Mouse (Mus musculus): ENCODE measurements at regions not wholly inside any gene's neighbourhood (a gene's known extent, or its start where the extent isn't known, plus 50 kb on each side); places are given as distances from the start of the nearest gene placed in this dataset.

- Histone ChIP-seq H3K4me1 (no peaks in the 10 kb centered on the region), H3K36me3 (no peaks in the 10 kb centered on the region), H3K9me3 (no peaks in the 10 kb centered on the region), H3K4me3 (no peak overlapping the region), H3K27me3 (ENCODE audit: insufficient read depth, poor library complexity, severe bottlenecking) (no peaks in the 10 kb centered on the region), H3K27ac (no peak overlapping the region)
- no peak for DNase-seq (ENCODE audit: low spot score)
- WGBS = 72% methylated on average over 4 of the region's 4 CpGs
These were observed 134.5 kb downstream of the S1pr1 start for GRCm38 (mm10) chr3:115580131-115580932.

GRCm38 (mm10) chr3:115575371-115575770, 139.5 kb downstream of the S1pr1 start:
- Histone ChIP-seq H3K27me3 (ENCODE audit: insufficient read depth, poor library complexity, severe bottlenecking) (no peaks in the 10 kb centered on the region), H3K4me1 (no peaks in the 10 kb centered on the region), H3K9me3 (no peaks in the 10 kb centered on the region), H3K36me3 (no peaks in the 10 kb centered on the region), H3K4me3 (no peak overlapping the region), H3K27ac (no peak overlapping the region)
- 90% methylated on average over 2 of the region's 2 CpGs for WGBS
- no peak for DNase-seq (ENCODE audit: low spot score)

GRCm38 (mm10) chr3:115562735-115563134, 152.1 kb downstream of the S1pr1 start:
- no peaks in the 10 kb centered on the region for H3K4me1 ChIP-seq
- H3K4me3 ChIP-seq = no peak overlapping the region
- H3K9me3 ChIP-seq = no peaks in the 10 kb centered on the region
- H3K36me3 ChIP-seq = no peaks in the 10 kb centered on the region
- no peak overlapping the region for H3K27ac ChIP-seq
- H3K27me3 ChIP-seq (ENCODE audit: insufficient read depth, poor library complexity, severe bottlenecking) = no peaks in the 10 kb centered on the region
- whole genome bisulfite sequencing = 88% methylated on average over 7 of the region's 7 CpGs
- DNase-seq (ENCODE audit: low spot score) = no peak

GRCm38 (mm10) chr3:115554809-115555708, 159.8 kb downstream of the S1pr1 start:
- no peak overlapping the region for H3K27ac ChIP-seq

GRCm38 (mm10) chr3:115553848-115554515, 160.9 kb downstream of the S1pr1 start:
- H3K9me3 ChIP-seq = no peaks in the 10 kb centered on the region
- 57% methylated on average over 10 of the region's 10 CpGs for WGBS
- H3K36me3 ChIP-seq = no peaks in the 10 kb centered on the region
- no peaks in the 10 kb centered on the region for H3K27me3 ChIP-seq (ENCODE audit: insufficient read depth, poor library complexity, severe bottlenecking)
- no peak for DNase-seq (ENCODE audit: low spot score)
- no peak overlapping the region for H3K4me3 ChIP-seq
- H3K4me1 ChIP-seq = no peaks in the 10 kb centered on the region; the same call in 1 of the 2 replicates
- no peak overlapping the region for H3K27ac ChIP-seq

More at GRCm38 (mm10) chr3:115554809-115555708, 159.8 kb downstream of the S1pr1 start:
- H3K4me3 ChIP-seq = no peak overlapping the region
- no peaks in the 10 kb centered on the region for H3K27me3 ChIP-seq (ENCODE audit: insufficient read depth, poor library complexity, severe bottlenecking)
- no peaks in the 10 kb centered on the region; the same call in 1 of the 2 replicates for H3K4me1 ChIP-seq
- no peaks in the 10 kb centered on the region for H3K9me3 ChIP-seq
- 74% methylated on average over 10 of the region's 10 CpGs for WGBS
- DNase-seq (ENCODE audit: low spot score) = no peak
- H3K36me3 ChIP-seq = no peaks in the 10 kb centered on the region

GRCm38 (mm10) chr3:115541789-115542188, 173.1 kb downstream of the S1pr1 start:
- no peaks in the 10 kb centered on the region for H3K36me3 ChIP-seq
- no peak overlapping the region for H3K4me3 ChIP-seq
- no peaks in the 10 kb centered on the region for H3K9me3 ChIP-seq
- H3K27ac ChIP-seq = no peak overlapping the region
- H3K4me1 ChIP-seq = no peaks in the 10 kb centered on the region
- H3K27me3 ChIP-seq (ENCODE audit: insufficient read depth, poor library complexity, severe bottlenecking) = no peaks in the 10 kb centered on the region
- WGBS = 87% methylated on average over 1 of the region's 1 CpGs
- no peak for DNase-seq (ENCODE audit: low spot score)

GRCm38 (mm10) chr3:115538355-115538754, 176.5 kb downstream of the S1pr1 start:
- H3K27ac ChIP-seq = no peak overlapping the region
- H3K36me3 ChIP-seq = no peaks in the 10 kb centered on the region
- no peaks in the 10 kb centered on the region for H3K4me1 ChIP-seq
- no peak for DNase-seq (ENCODE audit: low spot score)
- no peaks in the 10 kb centered on the region for H3K27me3 ChIP-seq (ENCODE audit: insufficient read depth, poor library complexity, severe bottlenecking)
- H3K4me3 ChIP-seq = no peak overlapping the region
- 80% methylated on average over 6 of the region's 6 CpGs for WGBS
- H3K9me3 ChIP-seq = no peaks in the 10 kb centered on the region

GRCm38 (mm10) chr3:115532141-115532735, 182.6 kb downstream of the S1pr1 start:
- Histone ChIP-seq H3K27ac (no peak overlapping the region), H3K4me1 (no peaks in the 10 kb centered on the region), H3K27me3 (ENCODE audit: insufficient read depth, poor library complexity, severe bottlenecking) (no peaks in the 10 kb centered on the region), H3K9me3 (no peaks in the 10 kb centered on the region), H3K36me3 (no peaks in the 10 kb centered on the region), H3K4me3 (no peak overlapping the region)
- no peak for DNase-seq (ENCODE audit: low spot score)
- 75% methylated on average over 18 of the region's 18 CpGs for WGBS

- Histone ChIP-seq H3K4me1 (no peaks in the 10 kb centered on the region), H3K9me3 (no peaks in the 10 kb centered on the region), H3K36me3 (no peaks in the 10 kb centered on the region), H3K4me3 (no peak overlapping the region), H3K27me3 (ENCODE audit: insufficient read depth, poor library complexity, severe bottlenecking) (no peaks in the 10 kb centered on the region), H3K27ac (no peak overlapping the region)
- DNase-seq (ENCODE audit: low spot score) = no peak
- WGBS = 73% methylated on average over 3 of the region's 3 CpGs
These were observed 184.4 kb downstream of the S1pr1 start for GRCm38 (mm10) chr3:115530441-115530840.

- H3K4me1 ChIP-seq = no peaks in the 10 kb centered on the region
- no peak for DNase-seq (ENCODE audit: low spot score)
- WGBS = 45% methylated on average over 4 of the region's 4 CpGs
- H3K9me3 ChIP-seq = no peaks in the 10 kb centered on the region
- H3K27me3 ChIP-seq (ENCODE audit: insufficient read depth, poor library complexity, severe bottlenecking) = no peaks in the 10 kb centered on the region
- H3K4me3 ChIP-seq = no peak overlapping the region
- no peaks in the 10 kb centered on the region for H3K36me3 ChIP-seq
- no peak overlapping the region for H3K27ac ChIP-seq
These were observed 185.0 kb downstream of the S1pr1 start for GRCm38 (mm10) chr3:115529918-115530317.

GRCm38 (mm10) chr3:115523515-115523914, 191.4 kb downstream of the S1pr1 start:
- Histone ChIP-seq H3K36me3 (no peaks in the 10 kb centered on the region), H3K27me3 (ENCODE audit: insufficient read depth, poor library complexity, severe bottlenecking) (no peaks in the 10 kb centered on the region), H3K4me1 (no peaks in the 10 kb centered on the region), H3K9me3 (no peaks in the 10 kb centered on the region), H3K27ac (no peak overlapping the region), H3K4me3 (no peak overlapping the region)
- 73% methylated on average over 2 of the region's 2 CpGs for WGBS
- DNase-seq (ENCODE audit: low spot score) = no peak

GRCm38 (mm10) chr3:115515645-115516044, 199.2 kb downstream of the S1pr1 start:
- Histone ChIP-seq H3K4me3 (no peak overlapping the region), H3K9me3 (no peaks in the 10 kb centered on the region), H3K36me3 (no peaks in the 10 kb centered on the region), H3K4me1 (no peaks in the 10 kb centered on the region), H3K27ac (no peak overlapping the region), H3K27me3 (ENCODE audit: insufficient read depth, poor library complexity, severe bottlenecking) (no peaks in the 10 kb centered on the region)
- 87% methylated on average over 4 of the region's 4 CpGs for WGBS
- DNase-seq (ENCODE audit: low spot score) = no peak

All from heart, embryonic 10.5 days (tissue).